Mouse (Mus musculus): ENCODE measurements around the gene Slc26a3. TPM values are rescaled to one million over a fixed set of nuclear protein-coding genes. Genes with fewer than 3 reads are reported as not detected.
"Not testable (repeated sequence)": the region's sequence is repeated elsewhere in the genome, so short reads cannot be mapped to it uniquely, and the experiment has no call there.

The Slc26a3 gene
- polyA plus RNA-seq, 1 experiment from 2014 or later: not detected

- WGBS: 70% methylated on average over 2 of the region's 2 CpGs
- no peaks in the 10 kb centered on the region for H3K4me1 ChIP-seq
- no peaks in the 10 kb centered on the region for H3K36me3 ChIP-seq
- H3K4me3 ChIP-seq: no peak overlapping the region
- H3K9ac ChIP-seq: no peak overlapping the region
- H3K4me2 ChIP-seq (replicated peaks): no peak overlapping the region
- H3K9me3 ChIP-seq: no peaks in the 10 kb centered on the region
- H3K27me3 ChIP-seq: no peaks in the 10 kb centered on the region
- ATAC-seq (ENCODE audit: insufficient number of reproducible peaks, insufficient read depth, low FRiP score, low TSS enrichment): no peak
- no peak overlapping the region for H3K27ac ChIP-seq
Observed at GRCm38 (mm10) chr12:31439612-31440011, 48.9 kb downstream of the Slc26a3 start.

GRCm38 (mm10) chr12:31444131-31444546 lies 53.5 kb downstream of the Slc26a3 start:
- Histone ChIP-seq H3K9ac (no peak overlapping the region), H3K4me1 (no peaks in the 10 kb centered on the region), H3K4me2 (replicated peaks) (peak overlapping the region; percentile 36), H3K36me3 (no peaks in the 10 kb centered on the region), H3K27me3 (no peaks in the 10 kb centered on the region), H3K9me3 (no peaks in the 10 kb centered on the region), H3K27ac (no peak overlapping the region), H3K4me3 (no peak overlapping the region)
- WGBS: under 1% methylated on average over 11 of the region's 11 CpGs
- 0 out of 2 replicates have a peak, but pooled peaks have one; percentile 6 for ATAC-seq (ENCODE audit: insufficient number of reproducible peaks, insufficient read depth, low FRiP score, low TSS enrichment)

DNA sequence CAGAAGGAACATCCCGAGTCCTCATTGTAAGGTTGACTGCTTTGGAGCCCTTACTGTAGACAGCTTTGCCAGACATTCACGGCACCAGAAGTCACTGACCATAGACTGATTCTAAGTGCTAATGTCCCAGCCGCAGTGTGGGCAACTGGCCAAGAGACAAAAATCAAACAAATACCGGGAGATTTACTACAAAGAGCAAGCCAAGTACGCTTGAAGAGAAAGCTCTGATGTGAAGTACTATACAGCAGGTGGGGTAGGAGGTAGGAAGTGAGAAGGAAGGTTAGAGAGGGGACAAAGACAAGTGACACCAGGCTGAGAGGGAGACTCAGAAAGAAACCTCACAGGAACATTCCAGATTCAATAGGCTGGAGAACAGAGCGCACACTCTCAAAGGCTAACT lies 54.2 kb downstream of the Slc26a3 start:
- ATAC-seq (ENCODE audit: insufficient number of reproducible peaks, insufficient read depth, low FRiP score, low TSS enrichment): no peak
- Histone ChIP-seq H3K4me1 (no peaks in the 10 kb centered on the region), H3K4me3 (no peak overlapping the region), H3K27me3 (no peaks in the 10 kb centered on the region), H3K9me3 (no peaks in the 10 kb centered on the region), H3K9ac (no peak overlapping the region), H3K27ac (no peak overlapping the region), H3K36me3 (no peaks in the 10 kb centered on the region), H3K4me2 (replicated peaks) (no peak overlapping the region)
- 82% methylated on average over 6 of the region's 6 CpGs for WGBS

- no peak for ATAC-seq (ENCODE audit: insufficient number of reproducible peaks, insufficient read depth, low FRiP score, low TSS enrichment)
- no peaks in the 10 kb centered on the region for H3K27me3 ChIP-seq
- WGBS: 92% methylated on average over 3 of the region's 3 CpGs
Observed at GRCm38 (mm10) chr12:31449341-31449740, 58.7 kb downstream of the Slc26a3 start.

GRCm38 (mm10) chr12:31456271-31456670 lies 65.6 kb downstream of the Slc26a3 start:
- no peak overlapping the region for H3K27ac ChIP-seq
- no peak overlapping the region for H3K4me3 ChIP-seq
- no peak overlapping the region for H3K9ac ChIP-seq
- no peaks in the 10 kb centered on the region for H3K27me3 ChIP-seq
- no peak for ATAC-seq (ENCODE audit: insufficient number of reproducible peaks, insufficient read depth, low FRiP score, low TSS enrichment)
- no peaks in the 10 kb centered on the region for H3K36me3 ChIP-seq
- no peaks in the 10 kb centered on the region for H3K9me3 ChIP-seq
- WGBS: 87% methylated on average over 9 of the region's 9 CpGs
- no peak overlapping the region for H3K4me2 ChIP-seq (replicated peaks)
- H3K4me1 ChIP-seq: no peaks in the 10 kb centered on the region

More at GRCm38 (mm10) chr12:31449341-31449740, 58.7 kb downstream of the Slc26a3 start:
- Histone ChIP-seq H3K4me2 (replicated peaks) (no peak overlapping the region), H3K4me3 (no peak overlapping the region), H3K4me1 (no peaks in the 10 kb centered on the region), H3K9ac (no peak overlapping the region; the same call in 1 of the 2 replicates), H3K27ac (no peak overlapping the region), H3K9me3 (no peaks in the 10 kb centered on the region), H3K36me3 (no peaks in the 10 kb centered on the region)

DNA sequence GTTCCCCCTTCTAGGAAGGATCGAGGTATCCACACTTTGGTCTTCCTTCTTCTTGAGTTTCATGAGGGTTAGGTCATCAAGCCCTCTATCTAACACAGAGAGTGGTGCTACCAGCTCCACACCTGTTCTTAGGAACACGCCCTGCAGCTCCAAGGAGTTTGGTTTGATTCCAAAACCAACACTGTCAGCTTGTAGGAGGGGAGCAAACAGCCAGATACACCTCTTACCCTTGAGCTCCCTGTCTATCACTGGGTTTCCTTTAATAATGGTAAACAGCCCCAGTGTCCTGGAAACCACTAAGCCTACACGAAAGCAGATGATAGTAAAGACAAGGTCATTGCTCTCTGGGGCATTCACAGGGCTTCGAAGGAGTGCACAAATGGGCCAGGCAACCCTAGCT lies 67.8 kb downstream of the Slc26a3 start:
- no peak overlapping the region for H3K4me3 ChIP-seq
- ATAC-seq (ENCODE audit: insufficient number of reproducible peaks, insufficient read depth, low FRiP score, low TSS enrichment): no peak

GRCm38 (mm10) chr12:31460270-31460669 lies 69.6 kb downstream of the Slc26a3 start:
- not testable (repeated sequence) for H3K4me1 ChIP-seq; H3K27me3 ChIP-seq; H3K36me3 ChIP-seq; H3K4me2 ChIP-seq (replicated peaks); H3K27ac ChIP-seq; H3K9ac ChIP-seq; H3K9me3 ChIP-seq; H3K4me3 ChIP-seq; ATAC-seq (ENCODE audit: insufficient number of reproducible peaks, insufficient read depth, low FRiP score, low TSS enrichment)
- WGBS: 41% methylated on average over 3 of the region's 3 CpGs

More for the DNA sequence above, 67.8 kb downstream of the Slc26a3 start:
- no peak overlapping the region for H3K4me2 ChIP-seq (replicated peaks)
- no peak overlapping the region for H3K27ac ChIP-seq
- H3K9ac ChIP-seq: no peak overlapping the region
- no peaks in the 10 kb centered on the region for H3K36me3 ChIP-seq
- 71% methylated on average over 4 of the region's 4 CpGs for WGBS
- no peaks in the 10 kb centered on the region for H3K4me1 ChIP-seq
- H3K9me3 ChIP-seq: no peaks in the 10 kb centered on the region
- H3K27me3 ChIP-seq: no peaks in the 10 kb centered on the region

GRCm38 (mm10) chr12:31461371-31461770 lies 70.7 kb downstream of the Slc26a3 start:
- Histone ChIP-seq H3K4me3 (no peak overlapping the region), H3K27ac (no peak overlapping the region), H3K27me3 (no peaks in the 10 kb centered on the region), H3K9ac (no peak overlapping the region), H3K9me3 (no peaks in the 10 kb centered on the region), H3K4me1 (no peaks in the 10 kb centered on the region), H3K4me2 (replicated peaks) (no peak overlapping the region), H3K36me3 (no peaks in the 10 kb centered on the region)
- no peak for ATAC-seq (ENCODE audit: insufficient number of reproducible peaks, insufficient read depth, low FRiP score, low TSS enrichment)
- 87% methylated on average over 9 of the region's 9 CpGs for WGBS

DNA sequence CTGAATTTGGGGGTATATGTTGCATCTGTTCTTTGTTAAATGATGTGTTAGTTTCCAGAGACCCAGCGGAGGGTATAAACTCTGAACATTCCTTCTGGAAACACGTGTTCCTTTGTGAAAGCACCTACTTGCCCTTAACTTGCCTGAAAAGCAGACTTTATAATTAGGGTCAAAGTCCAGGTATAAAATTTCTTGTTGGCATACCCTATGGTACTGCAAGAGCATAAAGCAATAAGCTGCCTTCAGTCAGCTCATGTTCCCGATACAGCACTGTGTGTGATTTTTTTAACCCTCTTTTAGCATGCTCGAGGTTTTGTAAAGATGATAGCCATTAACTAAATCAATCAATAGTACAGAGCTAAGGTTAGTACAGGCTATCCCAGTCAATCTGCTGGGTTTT lies 71.9 kb downstream of the Slc26a3 start:
- no peaks in the 10 kb centered on the region for H3K4me1 ChIP-seq
- no peaks in the 10 kb centered on the region for H3K27me3 ChIP-seq
- H3K9ac ChIP-seq: no peak overlapping the region
- no peak overlapping the region for H3K27ac ChIP-seq
- WGBS: 48% methylated on average over 4 of the region's 4 CpGs
- no peak overlapping the region for H3K4me3 ChIP-seq
- H3K9me3 ChIP-seq: no peaks in the 10 kb centered on the region
- H3K4me2 ChIP-seq (replicated peaks): no peak overlapping the region
- no peak for ATAC-seq (ENCODE audit: insufficient number of reproducible peaks, insufficient read depth, low FRiP score, low TSS enrichment)
- H3K36me3 ChIP-seq: no peaks in the 10 kb centered on the region

DNA sequence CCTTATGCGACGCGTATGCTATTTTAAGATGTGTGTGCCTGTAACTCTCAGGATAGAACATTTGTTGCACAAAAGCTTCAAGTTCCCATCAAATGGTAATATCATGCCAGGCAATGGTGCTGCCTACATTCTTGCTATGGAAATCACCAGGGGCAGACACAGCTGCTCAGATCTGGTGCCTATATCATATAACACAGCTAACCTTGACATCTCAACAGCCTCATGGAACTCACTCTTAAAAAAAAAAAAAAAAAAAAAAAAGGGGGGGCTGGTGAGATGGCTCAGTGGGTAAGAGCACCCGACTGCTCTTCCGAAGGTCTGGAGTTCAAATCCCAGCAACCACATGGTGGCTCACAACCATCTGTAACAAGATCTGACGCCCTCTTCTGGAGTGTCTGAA lies 87.5 kb downstream of the Slc26a3 start:
- H3K9me3 ChIP-seq; H3K9ac ChIP-seq; H3K4me1 ChIP-seq; ATAC-seq (ENCODE audit: insufficient number of reproducible peaks, insufficient read depth, low FRiP score, low TSS enrichment); H3K4me3 ChIP-seq; H3K27me3 ChIP-seq; H3K36me3 ChIP-seq; H3K4me2 ChIP-seq (replicated peaks); H3K27ac ChIP-seq: not testable (repeated sequence)
- 89% methylated on average over 4 of the region's 6 CpGs for WGBS

GRCm38 (mm10) chr12:31486431-31486830 lies 95.8 kb downstream of the Slc26a3 start:
- H3K4me3 ChIP-seq: no peak overlapping the region
- peaks cover 34% of the 10 kb centered on the region for H3K36me3 ChIP-seq

DNA sequence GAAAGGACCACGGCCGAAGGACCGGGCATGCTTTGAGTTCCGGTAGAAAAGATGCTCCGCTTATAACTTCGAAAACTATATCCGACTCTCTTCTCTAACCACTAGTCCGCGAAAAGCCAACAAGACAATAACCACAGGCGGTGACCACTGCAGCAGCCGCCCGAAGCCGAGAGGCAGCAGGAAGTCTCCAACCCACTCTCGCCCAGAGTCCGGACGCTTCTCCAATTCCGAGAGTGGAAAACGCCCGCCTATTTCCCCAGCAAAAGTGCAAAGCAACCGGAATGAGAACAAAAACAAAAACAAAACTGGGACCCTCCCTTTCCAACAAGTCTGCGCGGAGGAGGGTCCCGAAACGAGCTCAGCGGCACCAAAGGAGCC lies 108.3 kb downstream of the Slc26a3 start:
- no peak for ATAC-seq (ENCODE audit: insufficient number of reproducible peaks, insufficient read depth, low FRiP score, low TSS enrichment)
- WGBS: under 1% methylated on average over 25 of the region's 25 CpGs
- Histone ChIP-seq H3K27ac (peak overlapping the region; percentile 86), H3K4me2 (replicated peaks) (peak overlapping the region; percentile 81), H3K4me1 (peaks cover 11% of the 10 kb centered on the region), H3K9me3 (no peaks in the 10 kb centered on the region), H3K36me3 (peaks cover 6% of the 10 kb centered on the region), H3K27me3 (no peaks in the 10 kb centered on the region), H3K9ac (peak overlapping the region; percentile 77), H3K4me3 (peak overlapping the region; percentile 86)

More at GRCm38 (mm10) chr12:31486431-31486830, 95.8 kb downstream of the Slc26a3 start:
- Histone ChIP-seq H3K9me3 (no peaks in the 10 kb centered on the region), H3K4me1 (no peaks in the 10 kb centered on the region), H3K27ac (no peak overlapping the region), H3K4me2 (replicated peaks) (no peak overlapping the region), H3K27me3 (no peaks in the 10 kb centered on the region), H3K9ac (no peak overlapping the region)
- no peak for ATAC-seq (ENCODE audit: insufficient number of reproducible peaks, insufficient read depth, low FRiP score, low TSS enrichment)
- WGBS: 76% methylated on average over 6 of the region's 6 CpGs

Data from embryonic facial prominence, embryonic 12.5 days (tissue).